Mouse (Mus musculus): ENCODE results near the gene Rab4b. TPM values are rescaled to one million over a fixed set of nuclear protein-coding genes. Genes with fewer than 3 reads are reported as not detected.
A peak's percentile ranks its signal among the peaks of the same experiment; 100 is the strongest.

The Rab4b gene
- polyA plus RNA-seq, 1 experiment from 2014 or later, result 69.4 TPM

DNA sequence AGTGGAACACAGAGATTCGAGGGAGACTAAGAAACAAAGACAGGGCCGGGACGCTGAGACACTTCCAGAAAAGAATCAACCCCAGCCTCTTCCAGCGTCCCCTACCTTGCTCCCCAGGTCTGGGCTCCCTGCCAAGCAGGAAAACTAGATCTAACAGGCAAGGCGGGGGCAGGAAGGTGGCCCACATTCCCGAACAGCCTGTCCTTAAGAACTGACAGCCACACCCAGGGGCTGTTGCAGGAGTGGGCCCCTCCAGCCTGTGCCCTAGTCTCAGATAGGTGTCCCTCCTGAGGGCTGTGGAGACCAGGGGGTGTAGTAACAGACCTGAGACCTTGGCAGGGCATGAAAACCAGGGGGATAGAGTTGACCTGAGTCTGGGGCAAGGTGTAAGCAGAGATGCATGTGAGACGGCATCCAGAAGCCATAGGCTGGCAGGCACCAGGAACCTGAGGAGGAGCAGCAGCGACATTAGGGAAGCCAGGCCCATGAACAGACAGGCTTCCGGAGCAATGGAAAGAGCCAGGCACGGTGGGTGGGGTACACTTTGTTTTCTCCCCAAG is 25.4 kb downstream of the Rab4b start, which contains the start of gene Cyp2t4:
TSS of gene Cyp2t4 (plus strand) at position 510 of the 560 bp plus-strand sequence.
- WGBS, result 56% methylated on average over 10 of the region's 10 CpGs
- ATAC-seq (ENCODE audit: low FRiP score, low read depth), result no peak
- no peaks in the 10 kb centered on the region for H3K9me3 ChIP-seq
- peaks cover 13% of the 10 kb centered on the region for H3K36me3 ChIP-seq
- H3K4me1 ChIP-seq, result peaks cover 8% of the 10 kb centered on the region
- no peak within 1 kb of the TSS for H3K4me3 ChIP-seq
- H3K9ac ChIP-seq, result peak within 1 kb of the TSS; percentile 31; the same call in 1 of the 2 replicates
- H3K4me2 ChIP-seq (replicated peaks), result no peak within 1 kb of the TSS
- H3K27ac ChIP-seq, result peak within 1 kb of the TSS; percentile 48; the same call in 1 of the 2 replicates
- H3K27me3 ChIP-seq, result no peaks in the 10 kb centered on the region

GRCm38 (mm10) chr7:27136410-27136996 is 42.2 kb downstream of the Rab4b start:
- Histone ChIP-seq H3K27me3 (no peaks in the 10 kb centered on the region), H3K27ac (no peak overlapping the region), H3K36me3 (no peaks in the 10 kb centered on the region)

DNA sequence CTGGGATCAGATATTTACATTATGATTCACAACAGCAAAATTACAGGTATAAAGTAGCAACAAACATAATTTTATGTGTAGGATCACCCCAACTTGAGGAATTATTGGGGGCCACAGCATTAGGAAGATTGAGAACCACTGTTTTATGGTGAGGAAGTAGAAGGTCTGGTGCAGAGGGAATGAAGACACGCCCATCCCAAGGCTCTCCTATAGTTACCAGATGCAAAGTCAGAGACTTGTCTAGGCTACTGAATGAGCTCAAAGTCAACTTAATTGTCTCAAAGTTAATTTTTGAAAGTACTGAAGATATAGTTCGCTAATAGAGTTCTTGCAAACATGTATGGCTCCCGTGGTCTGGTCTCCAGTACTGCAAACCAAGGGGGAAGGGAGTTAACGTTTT is 44.9 kb downstream of the Rab4b start:
- ATAC-seq (ENCODE audit: low FRiP score, low read depth), result no peak
- H3K9ac ChIP-seq, result no peak overlapping the region
- WGBS, result 81% methylated on average over 4 of the region's 4 CpGs
- no peak overlapping the region for H3K4me3 ChIP-seq
- no peaks in the 10 kb centered on the region for H3K27me3 ChIP-seq
- H3K4me2 ChIP-seq (replicated peaks), result no peak overlapping the region
- H3K27ac ChIP-seq, result no peak overlapping the region
- H3K36me3 ChIP-seq, result no peaks in the 10 kb centered on the region
- H3K4me1 ChIP-seq, result 0 out of 2 replicates have a peak, but pooled peaks cover 6% of the 10 kb centered on the region
- H3K9me3 ChIP-seq, result no peaks in the 10 kb centered on the region

More at GRCm38 (mm10) chr7:27136410-27136996, 42.2 kb downstream of the Rab4b start:
- no peak overlapping the region for H3K4me3 ChIP-seq
- ATAC-seq (ENCODE audit: low FRiP score, low read depth), result no peak
- H3K9me3 ChIP-seq, result peaks cover 8% of the 10 kb centered on the region; the same call in 1 of the 2 replicates
- 61% methylated on average over 8 of the region's 8 CpGs for WGBS
- H3K4me1 ChIP-seq, result 0 out of 2 replicates have a peak, but pooled peaks cover 6% of the 10 kb centered on the region
- no peak overlapping the region for H3K9ac ChIP-seq
- no peak overlapping the region for H3K4me2 ChIP-seq (replicated peaks)

- Histone ChIP-seq H3K9me3 (no peaks in the 10 kb centered on the region), H3K27me3 (no peaks in the 10 kb centered on the region), H3K36me3 (no peaks in the 10 kb centered on the region), H3K4me3 (no peak overlapping the region), H3K4me2 (replicated peaks) (no peak overlapping the region), H3K27ac (no peak overlapping the region), H3K4me1 (0 out of 2 replicates have a peak, but pooled peaks cover 6% of the 10 kb centered on the region), H3K9ac (no peak overlapping the region)
- 72% methylated on average over 12 of the region's 12 CpGs for WGBS
- ATAC-seq (ENCODE audit: low FRiP score, low read depth), result 0 out of 2 replicates have a peak, but pooled peaks have one; percentile 34
Observed at GRCm38 (mm10) chr7:27133156-27133555, 45.5 kb downstream of the Rab4b start.

DNA sequence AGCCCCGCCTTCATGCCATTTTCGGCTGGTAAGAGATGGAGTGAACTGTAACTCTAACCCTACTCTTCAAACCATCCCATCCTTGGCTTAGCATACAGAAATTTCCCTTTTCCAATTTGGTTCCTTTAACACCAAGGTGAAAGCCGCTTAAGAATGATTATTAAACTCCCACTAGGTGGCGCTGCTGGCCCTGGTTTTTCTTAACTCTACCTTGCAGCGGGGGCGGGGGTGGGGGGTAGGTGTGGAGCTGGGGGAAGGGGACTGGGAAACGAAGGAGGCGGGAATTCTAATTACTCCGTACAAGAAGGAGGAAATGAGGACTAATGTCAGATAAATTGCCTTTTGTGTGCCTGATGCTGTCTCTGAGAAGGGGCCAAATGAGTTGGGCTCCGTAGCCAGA is 46.1 kb downstream of the Rab4b start:
- H3K4me1 ChIP-seq, result 0 out of 2 replicates have a peak, but pooled peaks cover 6% of the 10 kb centered on the region
- no peak overlapping the region for H3K27ac ChIP-seq
- no peaks in the 10 kb centered on the region for H3K36me3 ChIP-seq
- H3K4me2 ChIP-seq (replicated peaks), result peak overlapping the region; percentile 35; the same call in 1 of the 2 replicates
- ATAC-seq (ENCODE audit: low FRiP score, low read depth), result no peak
- no peak overlapping the region for H3K4me3 ChIP-seq
- no peaks in the 10 kb centered on the region for H3K27me3 ChIP-seq
- 8% methylated on average over 10 of the region's 10 CpGs for WGBS
- no peaks in the 10 kb centered on the region for H3K9me3 ChIP-seq
- H3K9ac ChIP-seq, result no peak overlapping the region

DNA sequence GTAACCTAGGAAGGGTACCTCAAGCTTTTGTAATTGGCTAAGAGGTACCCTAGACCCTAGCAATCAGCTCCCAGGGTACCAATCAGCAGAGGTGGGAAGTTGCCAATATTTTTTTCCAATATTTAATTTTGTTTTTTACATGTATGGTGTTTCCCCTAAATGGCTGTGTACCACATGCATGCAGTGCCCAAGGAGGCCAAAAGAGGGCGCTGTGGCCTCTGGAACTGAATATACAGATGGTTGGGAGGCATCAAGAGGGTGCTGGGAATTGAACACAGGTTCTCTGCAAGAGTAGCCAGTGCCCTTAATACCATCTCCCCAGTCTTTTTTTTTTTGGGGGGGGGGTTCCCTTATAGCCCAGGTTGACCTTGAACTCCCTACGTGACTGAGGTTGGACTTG is 47.3 kb downstream of the Rab4b start:
- 64% methylated on average over 2 of the region's 2 CpGs for WGBS
- Histone ChIP-seq H3K4me3 (no peak overlapping the region), H3K9me3 (no peaks in the 10 kb centered on the region), H3K27me3 (no peaks in the 10 kb centered on the region), H3K4me2 (replicated peaks) (no peak overlapping the region), H3K27ac (no peak overlapping the region), H3K36me3 (no peaks in the 10 kb centered on the region), H3K9ac (no peak overlapping the region), H3K4me1 (0 out of 2 replicates have a peak, but pooled peaks cover 6% of the 10 kb centered on the region)
- ATAC-seq (ENCODE audit: low FRiP score, low read depth), result no peak

DNA sequence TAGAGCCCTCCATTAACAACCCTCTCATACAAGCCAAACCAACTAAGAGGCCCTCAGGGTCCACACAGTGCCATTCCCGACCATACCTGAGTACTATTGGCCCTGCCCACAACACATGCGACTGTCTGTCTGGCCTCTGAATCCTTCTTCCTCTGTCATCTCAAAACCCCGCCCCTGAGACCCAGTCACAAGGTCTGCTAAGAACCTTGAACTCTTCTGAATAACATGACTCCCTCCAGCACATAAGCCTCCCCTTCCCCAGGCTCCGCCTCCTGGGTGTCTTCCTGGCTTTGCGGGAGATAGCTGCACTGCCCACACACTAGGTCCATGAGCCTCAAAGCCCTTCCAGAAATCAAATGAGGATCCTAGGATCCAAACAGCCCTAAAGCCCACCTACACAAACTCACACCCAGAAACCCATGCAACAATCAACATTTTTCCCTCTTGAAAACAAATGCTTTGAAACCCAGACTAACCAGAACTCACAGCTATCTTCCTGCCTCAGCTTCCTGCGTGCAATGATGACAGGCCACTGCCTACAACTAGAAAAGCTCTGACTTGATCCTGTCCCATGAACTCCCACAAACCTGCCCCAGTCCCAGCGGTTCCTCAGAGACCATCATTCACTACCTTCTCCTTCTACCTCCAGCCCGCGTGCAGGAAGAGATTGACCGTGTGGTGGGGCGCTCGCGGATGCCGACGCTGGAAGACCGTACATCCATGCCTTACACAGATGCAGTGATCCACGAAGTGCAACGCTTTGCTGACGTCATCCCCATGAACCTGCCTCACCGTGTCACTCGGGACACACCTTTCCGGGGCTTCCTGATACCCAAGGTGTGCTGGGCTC is 48.0 kb downstream of the Rab4b start:
- 89% methylated on average over 22 of the region's 22 CpGs for WGBS
- no peak for ATAC-seq (ENCODE audit: low FRiP score, low read depth)

DNA sequence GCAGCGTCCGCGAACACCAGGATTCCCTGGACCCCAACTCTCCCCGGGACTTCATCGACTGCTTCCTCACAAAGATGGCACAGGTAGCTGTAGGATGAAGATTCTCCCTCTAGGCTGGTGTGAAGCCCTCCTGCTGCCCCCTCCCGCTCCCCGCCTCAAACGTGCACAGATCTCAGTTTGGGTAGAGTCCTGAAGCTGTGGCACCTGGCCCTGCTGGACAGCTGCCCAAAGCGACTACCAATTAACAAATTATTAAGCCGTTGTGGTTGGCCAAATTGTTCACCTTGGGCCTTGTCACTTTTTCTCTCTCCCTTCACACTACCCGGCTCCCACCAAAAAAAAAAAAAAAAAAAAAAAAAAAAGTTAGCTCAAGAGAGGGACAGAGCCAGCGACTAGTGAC is 48.9 kb downstream of the Rab4b start:
- Histone ChIP-seq H3K4me3 (no peak overlapping the region), H3K27ac (no peak overlapping the region), H3K36me3 (no peaks in the 10 kb centered on the region), H3K9me3 (no peaks in the 10 kb centered on the region), H3K4me2 (replicated peaks) (no peak overlapping the region), H3K27me3 (no peaks in the 10 kb centered on the region), H3K9ac (no peak overlapping the region), H3K4me1 (0 out of 2 replicates have a peak, but pooled peaks cover 6% of the 10 kb centered on the region)
- ATAC-seq (ENCODE audit: low FRiP score, low read depth), result no peak
- WGBS, result 84% methylated on average over 12 of the region's 12 CpGs

More for the DNA sequence above, 48.0 kb downstream of the Rab4b start:
- H3K27ac ChIP-seq, result no peak overlapping the region
- H3K4me3 ChIP-seq, result no peak overlapping the region
- no peak overlapping the region for H3K4me2 ChIP-seq (replicated peaks)
- no peaks in the 10 kb centered on the region for H3K27me3 ChIP-seq
- no peaks in the 10 kb centered on the region for H3K9me3 ChIP-seq
- no peaks in the 10 kb centered on the region for H3K36me3 ChIP-seq
- H3K9ac ChIP-seq, result no peak overlapping the region
- 0 out of 2 replicates have a peak, but pooled peaks cover 6% of the 10 kb centered on the region for H3K4me1 ChIP-seq

DNA sequence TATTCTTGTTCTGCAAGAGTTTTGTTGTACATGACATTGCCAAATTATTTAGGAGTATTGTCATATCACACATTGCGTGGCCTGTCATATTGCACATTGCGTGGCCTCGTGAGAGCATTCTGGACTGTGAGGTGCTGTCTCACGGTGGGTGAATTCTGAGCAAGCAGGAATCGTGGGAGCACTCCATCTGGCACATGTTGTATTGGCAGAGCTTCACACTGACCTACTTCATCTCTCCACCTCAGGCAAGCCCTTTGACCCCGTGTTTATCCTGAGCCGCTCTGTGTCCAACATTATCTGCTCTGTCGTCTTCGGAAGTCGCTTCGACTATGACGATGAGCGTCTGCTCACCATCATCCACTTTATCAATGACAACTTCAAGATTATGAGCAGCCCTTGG is 49.8 kb downstream of the Rab4b start:
- 89% methylated on average over 13 of the region's 13 CpGs for WGBS
- no peak for ATAC-seq (ENCODE audit: low FRiP score, low read depth)
- H3K36me3 ChIP-seq, result no peaks in the 10 kb centered on the region
- no peaks in the 10 kb centered on the region for H3K27me3 ChIP-seq
- 0 out of 2 replicates have a peak, but pooled peaks cover 6% of the 10 kb centered on the region for H3K4me1 ChIP-seq
- H3K4me3 ChIP-seq, result no peak overlapping the region
- H3K4me2 ChIP-seq (replicated peaks), result no peak overlapping the region
- H3K9ac ChIP-seq, result no peak overlapping the region
- no peaks in the 10 kb centered on the region for H3K9me3 ChIP-seq
- H3K27ac ChIP-seq, result no peak overlapping the region

GRCm38 (mm10) chr7:27128162-27128561 is 50.5 kb downstream of the Rab4b start:
- Histone ChIP-seq H3K9ac (no peak overlapping the region), H3K4me2 (replicated peaks) (no peak overlapping the region), H3K27me3 (no peaks in the 10 kb centered on the region), H3K4me3 (no peak overlapping the region), H3K9me3 (no peaks in the 10 kb centered on the region), H3K4me1 (0 out of 2 replicates have a peak, but pooled peaks cover 5% of the 10 kb centered on the region), H3K27ac (no peak overlapping the region), H3K36me3 (no peaks in the 10 kb centered on the region)
- WGBS, result 36% methylated on average over 3 of the region's 3 CpGs
- ATAC-seq (ENCODE audit: low FRiP score, low read depth), result peak; percentile 52; the same call in 1 of the 2 replicates

DNA sequence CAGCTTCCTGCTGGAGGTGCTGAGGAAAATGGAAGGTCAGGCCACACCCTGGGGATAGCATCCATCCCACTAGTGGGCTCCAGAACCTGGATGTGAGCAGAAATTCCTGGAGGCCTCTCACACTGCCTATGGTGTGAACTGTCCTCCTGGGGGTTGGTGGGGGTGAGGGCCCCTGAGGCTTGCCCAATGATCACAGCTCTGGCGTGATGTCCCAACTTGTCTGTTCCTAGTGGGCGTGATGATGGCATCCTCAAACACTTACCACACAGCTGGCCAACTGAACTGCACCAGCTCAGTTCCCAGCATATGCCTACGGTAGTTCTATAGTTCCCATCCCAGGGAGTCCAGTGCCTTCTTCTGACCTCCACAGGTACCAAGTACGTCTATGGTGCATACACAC is 53.7 kb downstream of the Rab4b start:
- H3K9me3 ChIP-seq, result no peaks in the 10 kb centered on the region
- 87% methylated on average over 4 of the region's 4 CpGs for WGBS
- no peak for ATAC-seq (ENCODE audit: low FRiP score, low read depth)
- no peak overlapping the region for H3K9ac ChIP-seq
- H3K27me3 ChIP-seq, result no peaks in the 10 kb centered on the region
- no peaks in the 10 kb centered on the region for H3K36me3 ChIP-seq
- no peak overlapping the region for H3K4me3 ChIP-seq
- no peaks in the 10 kb centered on the region for H3K4me1 ChIP-seq
- H3K27ac ChIP-seq, result no peak overlapping the region
- H3K4me2 ChIP-seq (replicated peaks), result no peak overlapping the region

DNA sequence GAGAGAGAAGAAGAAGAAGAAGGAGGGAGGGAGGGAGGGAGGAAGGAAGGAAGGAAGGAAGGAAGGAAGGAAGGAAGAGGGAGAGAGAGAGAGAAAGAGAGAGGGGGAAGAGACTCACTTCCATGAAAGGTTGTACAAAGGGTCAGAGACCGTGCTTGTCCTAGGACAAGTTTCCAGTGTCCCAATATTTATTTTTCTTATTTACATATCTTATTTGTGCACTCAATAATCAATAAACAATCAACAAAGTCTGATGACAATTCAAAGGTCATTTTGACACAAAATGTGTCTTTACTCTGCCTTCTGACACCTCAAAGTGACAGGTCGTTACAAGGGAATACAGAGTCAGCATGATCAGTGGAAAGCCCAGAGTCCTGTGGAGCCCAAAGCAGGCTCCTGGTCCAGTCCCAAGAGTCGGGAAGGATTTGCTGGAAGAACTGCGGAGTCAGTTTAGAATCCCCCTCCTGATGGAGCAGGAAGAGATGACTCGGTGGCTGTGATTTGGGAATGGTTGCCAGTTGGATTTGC is 54.3 kb downstream of the Rab4b start:
- H3K27ac ChIP-seq, result no peak overlapping the region
- ATAC-seq (ENCODE audit: low FRiP score, low read depth), result no peak
- no peaks in the 10 kb centered on the region for H3K9me3 ChIP-seq
- H3K4me2 ChIP-seq (replicated peaks), result no peak overlapping the region
- H3K4me3 ChIP-seq, result no peak overlapping the region
- no peaks in the 10 kb centered on the region for H3K27me3 ChIP-seq
- no peak overlapping the region for H3K9ac ChIP-seq
- H3K4me1 ChIP-seq, result no peaks in the 10 kb centered on the region
- no peaks in the 10 kb centered on the region for H3K36me3 ChIP-seq
- WGBS, result 78% methylated on average over 5 of the region's 5 CpGs
